Mouse (Mus musculus): ENCODE data around the gene Nmbr. TPM values are rescaled to one million over a fixed set of nuclear protein-coding genes. Genes with fewer than 3 reads are reported as not detected.

Nmbr gene
- total RNA-seq (2021) = under 1 TPM; 0.64 to 0.89 TPM
- long read RNA-seq, experiment 1, partial matches to known transcripts = 0 of 1 reads
- long read RNA-seq, experiment 1, other reads (novel, unspliced or antisense) = 1 of 1 reads
- long read RNA-seq, experiment 2 = 0 reads

- DNase-seq = peak; percentile 92 to 97
- intact Hi-C loops (cut with DNase I) = loop anchor here (2.0 to 10.0 kb wide), 3 partner anchors 253 to 1511 kb away; partner anchors contain the start of gene Ltv1
These were observed at the start of gene Nmbr, which contains the start of gene Vta1 for GRCm38 (mm10) chr10:14705072-14706066. Gene Nmbr, plus strand, starts transcription at chr10:14705591. Gene Vta1, minus strand, starts transcription at chr10:14705560.

GRCm38 (mm10) chr10:14660875-14661274 lies 44.5 kb upstream of the Nmbr start:
- DNase-seq = no peak
- intact Hi-C loops (cut with DNase I) = no loop called here

- DNase-seq = no peak
These were observed 39.2 kb upstream of the Nmbr start for GRCm38 (mm10) chr10:14666147-14666546.

GRCm38 (mm10) chr10:14685663-14686062 lies 19.7 kb upstream of the Nmbr start:
- no peak for DNase-seq
- intact Hi-C loops (cut with DNase I) = no loop called here

More at GRCm38 (mm10) chr10:14666147-14666546, 39.2 kb upstream of the Nmbr start:
- intact Hi-C loops (cut with DNase I) = no loop called here

GRCm38 (mm10) chr10:14688785-14689442 lies 16.5 kb upstream of the Nmbr start:
- DNase-seq = no peak
- intact Hi-C loops (cut with DNase I) = no loop called here

- intact Hi-C loops (cut with DNase I) = no loop called here
- DNase-seq = no peak
These were observed 15.0 kb upstream of the Nmbr start for GRCm38 (mm10) chr10:14690349-14690748.

GRCm38 (mm10) chr10:14703239-14703638 lies 2.2 kb upstream of the Nmbr start:
- intact Hi-C loops (cut with DNase I) = loop anchor here (10.0 kb wide), 1 partner anchor 1508 kb away; the partner anchor contains the start of gene Ltv1
- no peak for DNase-seq

GRCm38 (mm10) chr10:14703830-14704420 lies 1.5 kb upstream of the Nmbr start:
- no peak for DNase-seq
- intact Hi-C loops (cut with DNase I) = loop anchor here (2.0 to 10.0 kb wide), 2 partner anchors 251 to 1509 kb away; partner anchors contain the start of gene Ltv1

GRCm38 (mm10) chr10:14718114-14718513 lies 12.7 kb downstream of the Nmbr start, which contains the start of gene Gje1:
Gene Gje1, minus strand, starts transcription at chr10:14718214.
- DNase-seq = no peak
- intact Hi-C loops (cut with DNase I) = no loop called here

- intact Hi-C loops (cut with DNase I) = no loop called here
- no peak for DNase-seq
These were observed 20.3 kb downstream of the Nmbr start for GRCm38 (mm10) chr10:14725671-14726070.

GRCm38 (mm10) chr10:14734285-14734684 lies 28.9 kb downstream of the Nmbr start:
- DNase-seq = no peak
- intact Hi-C loops (cut with DNase I) = no loop called here

- no peak for DNase-seq
- intact Hi-C loops (cut with DNase I) = no loop called here
These were observed 54.5 kb downstream of the Nmbr start for GRCm38 (mm10) chr10:14759665-14760558.

- DNase-seq = no peak
- intact Hi-C loops (cut with DNase I) = no loop called here
These were observed 55.2 kb downstream of the Nmbr start for GRCm38 (mm10) chr10:14760618-14761017.

GRCm38 (mm10) chr10:14770227-14770910 lies 65.0 kb downstream of the Nmbr start:
- DNase-seq = no peak
- intact Hi-C loops (cut with DNase I) = no loop called here

GRCm38 (mm10) chr10:14774499-14774898 lies 69.1 kb downstream of the Nmbr start:
- no peak for DNase-seq
- intact Hi-C loops (cut with DNase I) = no loop called here

- DNase-seq = no peak
- intact Hi-C loops (cut with DNase I) = no loop called here
These were observed 84.6 kb downstream of the Nmbr start for GRCm38 (mm10) chr10:14789969-14790368.

- no peak for DNase-seq
- intact Hi-C loops (cut with DNase I) = no loop called here
These were observed 111.6 kb downstream of the Nmbr start for GRCm38 (mm10) chr10:14816970-14817369.
